Mouse (Mus musculus) lung, adult 2 months (tissue): ENCODE results near the gene Dera. TPM values are rescaled to one million over a fixed set of nuclear protein-coding genes. Genes with fewer than 3 reads are reported as not detected.

Source experiments
- DNase-seq: peaks from one replicate; pipeline ENCODE4 v3.0.0; 2022
- H3K4me1 ChIP-seq: fragments of 200-500 bp; 2 replicates; pipeline ENCODE4 v1.6.1; 2011; ENCODE audit warnings: low read length; ENCODE audit not compliant: control insufficient read depth, insufficient read depth
- H3K4me3 ChIP-seq: fragments of 200-500 bp; replicated peaks from 2 replicates; pipeline ENCODE3; 2011; ENCODE audit warnings: low read depth, mild to moderate bottlenecking, control low read depth, low read length; ENCODE audit errors: extremely low read depth
- CTCF ChIP-seq: fragments of 200-500 bp; IDR thresholded peaks from 2 replicates; pipeline ENCODE4 v1.5.1; 2011; ENCODE audit warnings: mild to moderate bottlenecking, low read length, control low read depth; ENCODE audit not compliant: insufficient read depth
- POLR2A ChIP-seq: fragments of 200-500 bp; IDR thresholded peaks from 2 replicates; pipeline ENCODE4 v1.6.1; 2011; ENCODE audit warnings: low read depth, mild to moderate bottlenecking, control low read depth, low read length, borderline replicate concordance; ENCODE audit errors: extremely low read depth
- WGBS: fragments of 180-500 bp; shearing (Covaris S2); methylation state at CpG from one replicate; pipeline ENCODE4 v1.1.7; 2018; 5-methylcytosine and 5-hydroxymethylcytosine counted together
- polyA plus RNA-seq: library from polyadenylated mRNA; depleted of rRNA; stranded (reverse); fragments of >200 nt; gene quantifications from 2 replicates; pipeline ENCODE4 v1.2.3, GENCODE M21; 2012

Gene Dera
- polyA plus RNA-seq, 1 experiment = 6.9 TPM

DNA sequence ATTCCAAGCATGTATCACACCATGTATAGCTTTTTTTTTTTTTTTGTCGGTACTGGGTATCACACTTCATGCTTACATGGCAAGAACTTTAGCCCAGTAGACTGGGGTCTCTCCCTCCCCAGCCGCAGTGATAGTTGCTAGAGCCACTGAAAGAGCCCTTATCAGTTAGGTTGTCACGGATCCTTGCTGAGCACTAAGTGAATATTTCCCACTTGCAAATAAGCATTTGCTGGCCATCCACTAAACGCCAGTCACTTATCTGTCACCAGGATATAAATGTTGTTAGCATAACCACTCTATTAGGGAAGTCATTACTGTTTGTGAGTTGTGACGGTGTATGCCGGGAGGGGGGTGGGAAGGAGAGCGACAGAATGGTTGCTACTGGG is 19.9 kb upstream of the Dera start:
- TF ChIP-seq CTCF (no peak), POLR2A (no peak)
- DNase-seq = peak; percentile 23
- 2% methylated on average over 7 of the region's 7 CpGs for WGBS
- Histone ChIP-seq H3K4me3 (peak overlapping the region; percentile 62), H3K4me1 (peaks cover 7% of the 10 kb centered on the region; the same call in 1 of the 2 replicates)

DNA sequence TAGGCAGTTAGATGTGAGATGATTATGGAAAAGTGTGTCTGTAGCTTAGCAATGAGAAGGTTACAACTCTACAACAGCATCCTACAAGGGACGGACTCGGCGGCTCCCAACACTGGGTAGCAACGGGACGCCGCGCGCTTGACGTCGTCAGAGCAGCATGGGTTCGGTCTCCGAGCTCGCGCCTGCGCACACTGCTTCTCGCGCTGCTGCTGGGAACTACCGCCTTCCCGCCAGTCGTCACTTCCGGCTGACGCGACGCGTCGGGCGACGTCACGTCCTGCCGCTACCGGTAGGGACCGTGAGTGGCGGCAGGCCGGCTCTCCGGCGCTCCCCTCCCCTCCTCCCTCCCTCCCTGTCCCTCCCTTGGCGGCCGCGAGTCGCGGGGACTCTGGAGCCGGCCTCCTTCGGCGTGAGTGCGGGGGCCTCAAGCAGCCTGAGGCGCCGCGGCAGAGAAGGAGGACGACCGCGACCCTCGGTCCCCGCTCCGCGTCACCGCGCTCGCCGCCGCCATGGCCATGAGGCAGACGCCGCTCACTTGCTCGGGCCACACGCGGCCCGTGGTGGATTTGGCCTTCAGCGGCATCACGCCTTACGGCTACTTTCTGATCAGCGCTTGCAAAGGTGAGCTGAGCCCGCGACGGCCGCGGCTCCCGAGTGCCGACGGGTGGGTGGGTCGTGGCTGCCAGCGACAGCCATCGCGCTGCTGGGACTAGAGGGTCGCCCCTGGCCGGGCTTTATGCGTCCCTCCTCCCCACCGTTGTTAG is 19.3 kb upstream of the Dera start, which contains the start of gene Strap:
TSS of gene Strap (plus strand) at position 233 of the 764 bp plus-strand sequence.
- WGBS = under 1% methylated on average over 73 of the region's 86 CpGs
- peak within 1 kb of the TSS; percentile 62 for H3K4me3 ChIP-seq
- TF ChIP-seq CTCF = no peak
- TF ChIP-seq POLR2A = peak; percentile 91; the same call in 1 of the 2 replicates
- DNase-seq = peak; percentile 91
- peaks cover 7% of the 10 kb centered on the region; the same call in 1 of the 2 replicates for H3K4me1 ChIP-seq

DNA sequence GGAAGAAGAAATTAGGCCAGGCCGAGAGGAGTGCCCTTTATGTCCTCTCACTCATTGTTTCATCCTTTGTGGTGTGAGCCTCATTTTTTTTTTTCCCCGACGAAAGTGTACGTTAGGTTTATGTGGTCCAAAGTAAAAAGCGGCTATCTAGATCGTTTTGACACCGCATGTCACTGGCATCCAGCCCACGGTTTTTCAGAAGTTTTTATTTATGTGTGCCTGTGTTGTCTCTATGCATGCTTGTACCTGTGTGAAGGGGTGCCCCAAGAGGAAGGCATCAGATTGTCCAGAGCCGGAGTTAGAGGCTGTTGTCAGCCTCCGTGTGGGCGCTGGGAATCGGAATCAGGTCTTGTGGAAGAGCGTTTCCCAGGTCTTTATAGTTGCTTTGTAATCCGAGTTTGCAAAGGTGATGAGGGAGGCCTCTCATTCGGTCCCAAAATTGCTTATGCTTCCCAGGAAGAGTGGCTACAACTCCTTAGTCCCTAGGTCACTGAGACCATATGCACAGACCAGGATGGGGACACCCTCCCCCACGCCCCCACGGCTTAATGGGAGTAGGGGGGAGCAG is 18.6 kb upstream of the Dera start:
- no peak for TF ChIP-seq CTCF
- TF ChIP-seq POLR2A = no peak
- 8% methylated on average over 17 of the region's 17 CpGs for WGBS
- peak overlapping the region; percentile 62 for H3K4me3 ChIP-seq

DNA sequence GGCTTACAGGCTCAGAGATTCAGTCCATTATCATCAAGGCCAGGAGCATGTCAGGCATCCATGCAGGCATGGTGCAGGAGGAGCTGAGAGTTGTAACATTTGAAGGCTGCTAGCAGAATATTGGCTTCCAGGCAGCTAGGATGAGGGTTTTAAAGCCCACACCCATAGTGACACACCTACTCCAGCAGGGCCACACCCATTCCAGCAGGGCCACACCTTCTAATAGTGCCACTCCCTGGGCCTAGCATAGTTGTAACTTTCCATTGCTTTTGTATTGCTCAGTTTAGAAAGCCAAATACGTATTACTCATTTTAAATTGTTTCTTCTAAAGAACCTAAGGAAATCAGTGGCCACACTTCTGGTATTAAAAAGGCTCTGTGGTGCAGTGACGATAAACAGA is 13.4 kb upstream of the Dera start:
- WGBS = 86% methylated on average over 2 of the region's 2 CpGs
- H3K4me3 ChIP-seq = no peak overlapping the region
- TF ChIP-seq POLR2A = no peak
- TF ChIP-seq CTCF = no peak
- H3K4me1 ChIP-seq = peaks cover 4% of the 10 kb centered on the region; the same call in 1 of the 2 replicates
- no peak for DNase-seq

More for the DNA sequence above, 18.6 kb upstream of the Dera start:
- no peak for DNase-seq
- peaks cover 7% of the 10 kb centered on the region; the same call in 1 of the 2 replicates for H3K4me1 ChIP-seq

DNA sequence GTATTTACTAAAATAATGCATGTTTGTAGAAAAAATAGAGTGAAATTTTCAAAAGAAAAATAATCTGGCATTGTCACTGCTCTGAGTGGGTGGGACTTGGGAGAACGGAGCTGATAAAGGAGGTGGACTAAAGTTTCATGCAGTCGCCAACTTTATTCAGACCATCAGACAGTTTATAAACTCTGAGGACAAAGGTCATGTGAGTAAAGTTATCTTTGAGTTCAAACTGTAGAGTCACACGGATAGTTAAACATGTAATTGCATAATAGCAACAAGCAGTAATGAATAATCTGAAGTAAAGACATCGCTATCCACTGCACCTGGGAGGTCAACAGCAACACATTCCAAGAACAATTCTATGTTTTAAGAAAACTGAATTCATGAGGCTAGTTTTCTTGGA is 9.6 kb upstream of the Dera start:
- no peak for TF ChIP-seq CTCF
- no peak for TF ChIP-seq POLR2A
- 63% methylated on average over 4 of the region's 4 CpGs for WGBS
- DNase-seq = no peak
- Histone ChIP-seq H3K4me3 (no peak overlapping the region), H3K4me1 (no peaks in the 10 kb centered on the region)

DNA sequence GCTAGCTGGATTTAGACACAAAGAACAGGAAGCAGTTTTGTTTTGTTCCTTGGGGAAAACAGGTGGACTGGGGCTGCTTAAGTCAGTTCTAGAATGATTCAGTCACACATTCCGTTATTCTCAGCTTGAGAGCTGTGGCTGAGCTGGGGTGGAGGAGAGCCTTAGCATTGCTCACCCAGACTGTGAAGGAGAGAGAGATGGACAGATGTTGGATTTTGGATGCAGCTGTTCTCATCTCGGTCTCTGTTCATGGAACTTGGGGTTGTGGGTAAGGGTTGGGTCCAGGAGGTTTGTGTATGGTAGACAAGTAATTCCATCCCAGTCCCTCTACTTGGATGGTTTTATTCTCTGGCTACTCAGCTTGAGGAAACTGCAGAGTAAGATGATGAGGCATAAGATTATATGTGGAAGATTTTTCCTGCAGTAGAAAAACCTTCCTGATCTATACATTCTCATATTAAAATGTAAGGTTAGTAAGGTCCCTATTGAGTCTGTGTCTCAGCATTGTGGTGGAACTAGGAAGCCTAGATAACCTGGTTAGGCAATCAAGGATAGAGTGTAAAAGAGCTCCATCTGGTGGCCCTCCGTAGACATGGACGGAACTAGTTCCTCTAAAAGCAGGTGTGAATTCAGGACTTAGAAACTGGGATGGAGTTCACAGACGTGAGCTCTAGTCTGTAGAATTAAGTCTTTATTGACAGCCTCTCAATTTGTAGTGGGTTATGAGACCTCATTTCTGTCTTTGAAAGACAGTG is 7.0 kb upstream of the Dera start:
- TF ChIP-seq POLR2A (no peak), CTCF (0 out of 2 replicates have a peak, but pooled peaks have one; percentile 12)
- DNase-seq = no peak
- 65% methylated on average over 5 of the region's 5 CpGs for WGBS

DNA sequence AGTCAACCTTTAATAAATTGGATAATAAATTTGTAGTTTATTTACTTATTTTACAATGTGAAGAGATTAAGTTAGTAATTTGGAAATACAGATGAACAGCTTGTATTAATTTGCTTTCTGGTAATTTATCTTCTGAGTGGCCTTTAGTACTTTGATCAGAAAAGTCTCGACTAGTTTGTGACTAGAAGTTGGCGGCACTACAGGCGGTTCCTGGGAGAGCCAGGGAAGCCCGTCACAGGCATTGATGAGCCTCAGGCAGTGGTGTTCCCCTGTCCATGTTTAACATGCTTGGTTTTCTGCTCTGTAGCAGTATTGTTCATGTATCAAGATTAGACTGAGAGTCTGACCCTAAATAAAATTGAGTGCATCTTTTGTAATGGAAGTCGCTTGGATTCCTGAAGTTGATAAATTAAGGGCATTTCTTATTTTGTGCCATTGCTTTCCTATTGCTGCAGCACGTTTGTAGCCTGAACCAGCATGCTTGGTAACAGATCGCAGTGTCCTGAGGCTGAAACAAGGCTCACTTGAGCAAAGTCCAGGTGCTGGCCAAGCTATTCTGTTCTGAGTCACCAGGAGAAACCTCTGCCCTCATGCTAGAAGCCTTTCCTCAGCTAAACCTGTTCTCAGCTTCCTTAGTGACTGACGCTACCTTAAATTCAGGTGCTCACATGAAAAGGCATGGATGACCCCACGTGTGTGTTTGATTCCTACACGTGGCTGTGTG is 2.6 kb upstream of the Dera start:
- TF ChIP-seq CTCF (no peak), POLR2A (no peak)
- no peaks in the 10 kb centered on the region for H3K4me1 ChIP-seq
- WGBS = 86% methylated on average over 10 of the region's 10 CpGs
- no peak for DNase-seq
- no peak overlapping the region for H3K4me3 ChIP-seq

More for the DNA sequence above, 7.0 kb upstream of the Dera start:
- H3K4me1 ChIP-seq = no peaks in the 10 kb centered on the region
- no peak overlapping the region for H3K4me3 ChIP-seq

DNA sequence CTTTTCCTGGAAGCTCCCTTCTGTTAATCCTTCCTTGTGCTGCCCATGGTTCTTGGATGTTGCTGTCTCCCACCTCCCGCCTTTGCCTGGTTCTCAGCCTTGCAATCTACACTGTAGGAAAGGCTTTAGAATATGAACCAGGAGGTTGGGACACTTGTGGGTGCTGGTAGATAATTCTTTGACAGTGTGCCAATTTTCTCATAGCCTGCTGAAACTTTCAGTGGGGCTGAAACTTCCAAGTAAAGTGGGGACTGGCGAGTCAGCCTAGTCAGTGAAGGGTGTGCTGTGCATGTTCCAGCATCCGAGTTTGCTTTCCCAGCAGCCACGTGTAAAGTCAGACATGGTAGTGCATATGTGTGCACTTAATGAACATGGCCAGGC is 2.1 kb upstream of the Dera start:
- Histone ChIP-seq H3K4me3 (no peak overlapping the region), H3K4me1 (no peaks in the 10 kb centered on the region)
- no peak for TF ChIP-seq CTCF
- TF ChIP-seq POLR2A = no peak
- DNase-seq = no peak
- WGBS = 83% methylated on average over 4 of the region's 4 CpGs

DNA sequence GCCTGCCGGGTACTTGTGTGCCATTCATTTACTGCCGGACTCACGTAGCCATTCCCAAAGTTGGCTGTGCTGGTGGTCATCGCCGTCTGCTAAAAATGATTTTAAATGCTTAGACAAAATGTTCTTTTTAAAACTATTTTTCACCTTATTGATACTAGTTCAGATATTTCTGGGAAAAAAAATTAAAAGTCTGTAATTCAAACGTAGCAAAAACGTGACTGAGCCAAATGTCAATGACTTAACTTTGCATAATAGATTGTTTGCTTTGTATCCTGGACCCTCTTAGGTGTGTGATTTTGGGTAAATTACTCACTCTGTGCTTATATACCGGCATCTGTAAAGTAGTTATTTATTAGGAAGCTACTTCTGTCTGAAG is 499 bp downstream of the Dera start:
- no peak for DNase-seq
- TF ChIP-seq CTCF = no peak
- TF ChIP-seq POLR2A = no peak
- Histone ChIP-seq H3K4me3 (peak overlapping the region; percentile 68), H3K4me1 (no peaks in the 10 kb centered on the region)
- 2% methylated on average over 8 of the region's 8 CpGs for WGBS
